Mouse (Mus musculus): Measurements from ENCODE around the gene Pard3.

DNA sequence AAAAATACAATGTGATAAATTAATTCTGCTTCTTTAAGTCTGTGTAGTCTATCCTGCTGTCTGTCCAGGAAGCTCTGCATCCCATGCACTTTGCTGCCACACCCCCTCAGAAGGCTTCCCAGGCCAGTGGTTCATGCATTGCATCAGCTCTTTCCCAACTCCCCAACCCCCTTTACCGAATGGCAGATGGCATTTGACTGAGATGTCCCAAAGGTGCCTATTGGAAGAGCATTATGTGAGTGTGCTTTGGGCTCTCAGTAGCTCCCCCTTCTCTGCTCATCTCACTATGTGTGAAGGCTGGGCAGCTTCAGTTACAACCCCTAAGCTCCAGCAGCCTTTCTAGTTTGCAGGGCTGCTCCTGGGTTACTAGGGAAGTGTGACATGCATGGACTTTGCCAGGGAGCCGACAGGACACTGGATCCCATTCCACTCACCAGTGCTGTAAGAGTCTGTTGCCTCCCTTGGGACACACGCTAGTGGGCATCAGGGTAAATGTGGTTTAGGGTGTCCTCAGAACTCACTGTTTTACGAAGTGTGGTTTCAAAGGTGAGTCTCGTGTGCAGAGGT lies 9.4 kb downstream of the Pard3 start:
- TF ChIP-seq MAFK (IDR thresholded peaks at IDR 0.05; ENCODE audit: insufficient replicate concordance, low read length): no peak
- no peak for TF ChIP-seq USF1 (IDR thresholded peaks at IDR 0.05; ENCODE audit: low read depth, low read length)
- TF ChIP-seq CHD2 (IDR thresholded peaks at IDR 0.05; ENCODE audit: low read length): no peak
- no peak for TF ChIP-seq CTCF (conservative IDR thresholded peaks at IDR 0.05 in 1 of 2, IDR thresholded peaks at IDR 0.05 in 1 of 2; ENCODE audit: low read depth in 2 of 2, low read length in 2 of 2)
- no peak for TF ChIP-seq MXI1 (IDR thresholded peaks at IDR 0.05; ENCODE audit: low read depth, low read length)
- no peak for TF ChIP-seq EP300 (IDR thresholded peaks at IDR 0.05; ENCODE audit: low read length)
- no peak for TF ChIP-seq TBP (conservative IDR thresholded peaks at IDR 0.05; ENCODE audit: low read depth, low read length)
- TF ChIP-seq POLR2A (IDR thresholded peaks at IDR 0.05; ENCODE audit: low read depth, low read length): no peak
- TF ChIP-seq NRF1 (IDR thresholded peaks at IDR 0.05; ENCODE audit: low read depth, low read length): no peak
